Mouse (Mus musculus) erythroblast, embryonic 14.5 days (primary cell): ENCODE results near the gene Lct. TPM values are rescaled to one million over a fixed set of nuclear protein-coding genes. Genes with fewer than 3 reads are reported as not detected.

Experiments used
- H3K27me3 ChIP-seq: 2 replicates; pipeline ENCODE4 v1.6.1; 2012; ENCODE audit warnings: inconsistent platforms; ENCODE audit not compliant: control insufficient read depth
- H3K36me3 ChIP-seq: 2 replicates; pipeline ENCODE4 v1.6.1; 2012; ENCODE audit warnings: mild to moderate bottlenecking, inconsistent platforms; ENCODE audit not compliant: control insufficient read depth
- H3K4me1 ChIP-seq: 2 replicates; pipeline ENCODE4 v1.6.1; 2012; ENCODE audit warnings: inconsistent platforms; ENCODE audit not compliant: control insufficient read depth
- H3K4me3 ChIP-seq: replicated peaks from 2 replicates; pipeline ENCODE3; 2012; ENCODE audit warnings: moderate library complexity, mild to moderate bottlenecking, inconsistent platforms
- H3K9me3 ChIP-seq: 2 replicates; pipeline ENCODE4 v1.6.1; 2012; ENCODE audit warnings: low read length, inconsistent platforms, mixed read lengths; ENCODE audit not compliant: control insufficient read depth
- GATA1 ChIP-seq: IDR thresholded peaks from 2 replicates; pipeline ENCODE4 v1.6.1; 2012; ENCODE audit warnings: low read length, inconsistent platforms, mixed read lengths
- TAL1 ChIP-seq: IDR thresholded peaks from 3 replicates; pipeline ENCODE4 v1.6.1; 2012; ENCODE audit warnings: low read length, inconsistent platforms, mixed read lengths
- polyA plus RNA-seq: library from polyadenylated mRNA; stranded (reverse); fragments of >175 nt; gene quantifications from 2 replicates; pipeline ENCODE4 v1.2.3, GENCODE M21; 2012

Lct gene
- not detected in 2 replicates for polyA plus RNA-seq

DNA sequence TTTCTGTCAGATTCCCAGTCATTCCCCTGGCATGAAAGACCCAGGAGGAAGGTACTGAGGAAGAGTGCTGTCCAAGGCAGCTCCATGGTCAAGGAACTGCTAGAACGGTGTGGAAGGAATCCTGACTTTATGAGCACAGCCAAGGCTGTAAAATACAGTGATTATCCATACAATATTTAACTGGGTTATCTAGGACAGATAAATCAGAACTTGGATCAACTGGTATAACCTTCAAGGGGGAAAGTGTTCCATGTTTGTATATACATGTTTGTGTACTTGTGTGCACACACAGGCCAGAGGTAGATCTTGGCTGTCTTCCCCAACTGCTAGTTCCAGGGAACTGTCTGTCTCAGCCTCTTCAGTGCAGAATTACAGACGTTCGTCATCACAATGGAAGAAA, at the start of gene Lct:
Gene Lct (minus strand): TSS at position 101 of the 400 bp plus-strand sequence.
- H3K4me3 ChIP-seq: no peak within 1 kb of the TSS
- no peaks in the 10 kb centered on the region for H3K9me3 ChIP-seq
- H3K27me3 ChIP-seq: no peaks in the 10 kb centered on the region
- H3K36me3 ChIP-seq: peaks cover 85% of the 10 kb centered on the region
- H3K4me1 ChIP-seq: peaks cover 13% of the 10 kb centered on the region
- TF ChIP-seq GATA1 (no peak), TAL1 (no peak)

GRCm38 (mm10) chr1:128376841-128377240, 48.7 kb upstream of the Lct start:
- Histone ChIP-seq H3K9me3 (no peaks in the 10 kb centered on the region), H3K36me3 (peaks cover 64% of the 10 kb centered on the region), H3K4me1 (no peaks in the 10 kb centered on the region), H3K4me3 (no peak overlapping the region), H3K27me3 (no peaks in the 10 kb centered on the region)
- TF ChIP-seq GATA1: no peak
- no peak for TF ChIP-seq TAL1

DNA sequence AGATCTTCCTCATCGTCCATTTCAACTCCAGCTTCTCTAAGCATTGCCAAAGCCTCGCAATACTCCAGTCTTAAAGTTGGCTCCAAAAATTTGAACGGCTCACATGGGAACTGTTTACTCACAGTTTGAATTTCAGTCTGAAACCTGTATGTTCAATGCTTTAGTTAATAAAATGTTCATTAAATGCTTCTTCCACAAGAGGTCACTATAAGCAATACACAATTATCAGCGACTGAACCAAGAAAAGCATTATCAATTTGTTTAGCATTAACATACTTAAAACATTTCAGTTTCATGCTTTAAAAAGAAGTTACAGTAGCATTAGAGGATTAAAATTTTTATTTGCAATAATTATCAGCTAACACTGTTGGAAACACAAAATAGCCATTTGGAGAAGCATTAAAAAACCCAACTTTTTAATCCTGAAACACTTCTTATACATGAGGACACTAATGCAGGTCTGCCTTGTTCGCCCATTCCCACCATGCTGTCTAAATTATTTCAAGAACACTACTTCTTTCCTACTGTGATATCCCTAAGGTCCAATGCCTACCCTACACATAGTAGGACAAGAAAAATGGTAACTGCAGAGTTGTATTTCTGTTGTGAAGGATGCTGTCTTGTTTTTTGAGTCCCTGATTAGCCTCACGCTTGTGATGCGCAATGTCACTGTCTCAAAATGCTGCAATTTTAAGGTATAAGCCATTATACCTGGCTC, 44.2 kb upstream of the Lct start:
- no peaks in the 10 kb centered on the region for H3K9me3 ChIP-seq
- H3K4me1 ChIP-seq: no peaks in the 10 kb centered on the region
- peaks cover 71% of the 10 kb centered on the region for H3K36me3 ChIP-seq
- H3K4me3 ChIP-seq: no peak overlapping the region
- TF ChIP-seq TAL1: no peak
- no peak for TF ChIP-seq GATA1
- H3K27me3 ChIP-seq: no peaks in the 10 kb centered on the region

DNA sequence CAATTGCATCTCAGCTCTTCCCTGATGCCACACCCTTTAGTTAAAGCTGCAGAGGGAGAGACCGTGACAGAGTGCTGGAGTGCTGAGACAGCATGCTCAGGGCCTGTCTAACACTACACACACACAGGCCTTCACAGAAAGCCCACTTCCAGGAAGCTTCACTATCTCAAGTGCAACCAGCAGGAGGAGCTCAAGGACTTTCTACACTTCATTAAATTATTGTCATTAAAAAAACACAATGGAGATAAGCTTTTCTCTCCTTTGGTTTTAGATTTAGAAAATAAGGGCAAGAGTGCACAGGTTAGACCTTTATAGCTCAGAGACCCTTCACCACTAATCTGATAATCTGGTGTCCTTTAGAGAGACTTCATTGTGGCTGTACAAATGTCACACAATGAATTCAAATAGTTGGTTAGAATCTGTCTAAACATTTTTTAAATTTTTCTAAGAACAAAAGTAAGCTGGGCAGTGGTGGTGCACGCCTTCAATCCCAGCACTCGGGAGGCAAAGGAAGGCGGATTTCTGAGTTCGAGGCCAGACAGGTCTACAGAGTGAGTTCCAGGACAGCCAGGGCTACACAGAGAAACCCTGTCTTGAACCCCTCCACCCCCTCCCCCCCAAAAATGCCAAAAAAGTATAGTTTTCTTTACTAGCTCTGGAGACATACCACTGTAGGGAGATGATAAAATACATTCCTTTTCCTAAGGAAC, 40.8 kb upstream of the Lct start:
- no peaks in the 10 kb centered on the region for H3K27me3 ChIP-seq
- no peaks in the 10 kb centered on the region for H3K4me1 ChIP-seq
- no peak overlapping the region for H3K4me3 ChIP-seq
- no peaks in the 10 kb centered on the region for H3K9me3 ChIP-seq
- peaks cover 73% of the 10 kb centered on the region for H3K36me3 ChIP-seq
- TF ChIP-seq GATA1: no peak
- no peak for TF ChIP-seq TAL1

DNA sequence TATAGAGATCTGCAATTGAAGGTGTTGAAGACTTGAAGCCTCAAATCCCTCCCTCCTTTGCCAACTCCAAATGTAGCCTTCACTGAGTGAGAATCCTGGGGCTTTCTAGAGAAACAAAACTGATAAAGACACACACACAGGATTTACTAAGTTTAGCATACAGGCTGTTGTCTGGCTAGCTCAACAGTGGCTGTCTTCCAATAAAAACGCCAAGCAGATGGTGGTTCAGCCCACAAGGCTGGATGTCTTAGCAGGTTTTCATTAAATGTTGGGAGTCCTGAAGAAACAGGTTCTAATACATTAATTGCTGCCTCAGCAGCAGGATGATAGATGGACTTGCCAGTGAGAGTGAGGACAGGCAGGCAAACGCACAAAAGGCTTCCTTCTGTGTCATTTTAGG, 32.5 kb upstream of the Lct start:
- Histone ChIP-seq H3K36me3 (peaks cover 64% of the 10 kb centered on the region), H3K27me3 (no peaks in the 10 kb centered on the region), H3K4me3 (no peak overlapping the region), H3K4me1 (peaks cover 37% of the 10 kb centered on the region), H3K9me3 (no peaks in the 10 kb centered on the region)
- TF ChIP-seq TAL1 (no peak), GATA1 (no peak)

- Histone ChIP-seq H3K27me3 (no peaks in the 10 kb centered on the region), H3K36me3 (peaks cover 67% of the 10 kb centered on the region), H3K4me1 (peaks cover 44% of the 10 kb centered on the region), H3K9me3 (no peaks in the 10 kb centered on the region), H3K4me3 (peak within 1 kb of the TSS; percentile 89)
- TF ChIP-seq TAL1: no peak
- no peak for TF ChIP-seq GATA1
Measured at GRCm38 (mm10) chr1:128359554-128360376, 31.6 kb upstream of the Lct start, which contains the start of gene Mcm6. Gene Mcm6, minus strand, starts transcription at chr1:128359664.

DNA sequence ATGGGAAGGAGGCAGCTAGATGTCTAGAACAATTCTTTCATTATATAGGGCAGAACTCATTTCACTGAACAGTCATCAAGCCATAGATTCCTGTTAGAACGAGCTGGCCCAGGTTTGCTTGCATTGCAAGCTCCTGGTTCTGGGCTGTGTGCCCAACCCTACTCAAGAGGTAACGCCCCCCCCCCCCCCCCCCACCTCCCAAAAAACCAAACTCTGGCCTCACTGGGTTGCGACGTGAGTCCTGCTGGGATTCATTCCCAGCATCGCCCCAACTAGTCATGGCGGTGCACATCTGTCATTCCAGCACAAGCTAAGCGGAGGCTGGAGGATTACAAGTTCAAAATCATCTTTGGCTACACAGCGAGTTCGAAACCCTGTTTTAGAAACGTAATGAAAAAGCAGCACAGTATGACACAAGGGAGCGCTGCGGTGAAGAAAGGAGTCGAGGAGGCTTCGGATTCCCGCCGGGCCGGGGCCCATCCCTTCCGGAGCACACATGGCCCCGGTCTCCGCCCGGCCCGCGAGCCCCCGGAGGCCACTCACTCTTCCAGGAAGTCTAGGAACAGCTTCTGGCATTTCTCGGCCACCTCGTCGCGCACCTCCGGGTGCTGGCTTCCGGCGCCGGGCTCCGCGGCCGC, 30.9 kb upstream of the Lct start:
- Histone ChIP-seq H3K4me3 (peak overlapping the region; percentile 89), H3K9me3 (no peaks in the 10 kb centered on the region), H3K27me3 (no peaks in the 10 kb centered on the region), H3K36me3 (peaks cover 70% of the 10 kb centered on the region), H3K4me1 (peaks cover 44% of the 10 kb centered on the region)
- no peak for TF ChIP-seq GATA1
- TF ChIP-seq TAL1: no peak

DNA sequence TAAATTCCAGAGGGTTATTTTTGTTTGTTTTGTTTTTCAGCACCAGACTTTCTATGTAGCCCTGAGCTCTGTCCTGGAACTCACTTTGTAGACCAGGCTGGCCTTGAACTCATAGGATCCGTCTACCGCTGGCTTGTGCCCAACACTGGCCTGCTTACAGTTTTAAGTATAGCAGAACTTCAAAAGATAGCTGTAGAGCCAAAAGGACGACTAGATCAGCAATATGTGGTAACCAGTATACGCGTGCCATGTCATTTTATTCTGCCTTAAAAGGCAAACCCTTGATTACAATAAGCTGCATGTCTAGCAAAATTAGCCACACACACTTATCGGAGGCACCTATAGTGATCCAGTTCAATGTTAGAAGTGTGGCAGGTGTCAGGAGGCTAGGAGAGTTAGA, 30.2 kb upstream of the Lct start:
- Histone ChIP-seq H3K9me3 (no peaks in the 10 kb centered on the region), H3K4me1 (peaks cover 49% of the 10 kb centered on the region), H3K4me3 (peak overlapping the region; percentile 89), H3K36me3 (peaks cover 74% of the 10 kb centered on the region), H3K27me3 (no peaks in the 10 kb centered on the region)
- TF ChIP-seq GATA1: no peak
- TF ChIP-seq TAL1: no peak
